Mouse (Mus musculus): ENCODE results near the gene Nfu1.
A peak's percentile ranks its signal among the peaks of the same experiment; 100 is the strongest.
"Not testable (repeated sequence)": the region's sequence is repeated elsewhere in the genome, so short reads cannot be mapped to it uniquely, and the experiment has no call there.

Nfu1 gene

GRCm38 (mm10) chr6:87026980-87027379 is 17.9 kb downstream of the Nfu1 start:
- DNase-seq (ENCODE audit: low spot score), result no peak

- no peak for DNase-seq (ENCODE audit: low spot score)
These were observed 19.8 kb downstream of the Nfu1 start for GRCm38 (mm10) chr6:87028881-87029280.

DNA sequence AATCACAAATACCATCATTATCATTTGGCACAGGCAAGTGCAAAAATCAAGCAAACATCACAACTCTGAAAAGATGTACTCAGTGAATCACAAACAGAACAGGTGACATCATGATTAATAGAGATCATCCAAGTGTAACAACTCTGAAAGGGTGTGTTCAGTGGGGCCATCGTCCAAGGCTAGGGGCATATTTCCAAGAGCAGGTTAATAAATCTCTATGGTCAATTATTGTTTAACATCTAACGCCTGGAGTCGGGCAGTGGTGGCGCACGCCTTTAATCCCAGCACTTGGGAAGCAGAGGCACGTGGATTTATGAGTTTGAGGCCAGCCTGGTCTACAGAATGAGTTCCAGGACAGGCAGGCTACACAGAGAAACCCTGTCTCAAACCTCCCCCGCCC is 22.3 kb downstream of the Nfu1 start:
- not testable (repeated sequence) for DNase-seq (ENCODE audit: low spot score)

DNA sequence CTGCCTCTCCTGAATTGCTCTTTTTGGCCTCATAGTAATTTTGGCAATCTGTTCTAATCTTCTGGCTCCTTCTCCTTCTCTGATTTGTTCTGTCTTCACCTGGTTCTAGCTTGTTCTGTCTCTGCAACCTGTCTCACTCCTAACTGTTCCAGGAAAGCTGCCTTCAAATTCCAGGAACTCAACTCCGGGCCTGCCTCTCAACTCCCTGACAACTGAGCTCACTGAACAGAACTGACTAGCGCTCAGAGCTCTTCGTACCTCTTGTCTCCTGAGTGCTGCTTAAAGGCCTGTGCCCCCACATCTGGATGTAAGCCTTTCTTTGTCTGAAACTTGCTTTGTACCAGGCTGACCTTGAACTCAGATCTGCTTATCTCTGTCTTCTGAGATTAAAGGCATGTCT is 23.4 kb downstream of the Nfu1 start:
- no peak for DNase-seq (ENCODE audit: low spot score)

- DNase-seq (ENCODE audit: low spot score), result no peak
These were observed 25.4 kb downstream of the Nfu1 start for GRCm38 (mm10) chr6:87034395-87034794.

GRCm38 (mm10) chr6:87037826-87038620 is 29.0 kb downstream of the Nfu1 start:
- no peak for DNase-seq (ENCODE audit: low spot score)

GRCm38 (mm10) chr6:87039161-87039560 is 30.1 kb downstream of the Nfu1 start:
- DNase-seq (ENCODE audit: low spot score), result no peak

- DNase-seq (ENCODE audit: low spot score), result peak; percentile 9
These were observed 31.9 kb downstream of the Nfu1 start for GRCm38 (mm10) chr6:87040971-87041370.

DNA sequence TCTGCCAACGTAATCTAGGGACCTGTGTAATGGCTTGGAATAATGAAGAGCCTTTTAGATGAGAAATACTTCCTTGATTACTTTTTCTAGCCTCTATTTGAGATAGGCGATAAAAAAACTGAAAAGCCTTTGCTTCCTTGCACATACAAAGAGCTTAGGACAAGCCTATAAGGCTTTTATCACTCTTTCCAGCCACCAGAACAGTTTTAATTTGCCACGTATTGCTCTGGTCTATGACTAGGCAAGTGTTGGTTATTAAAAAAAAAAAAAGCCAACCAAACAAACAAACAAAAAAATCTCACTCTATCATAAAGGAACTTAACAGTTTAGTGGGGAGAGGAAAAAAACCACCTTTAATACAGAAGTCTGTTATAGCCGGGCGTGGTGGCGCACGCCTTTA is 32.4 kb downstream of the Nfu1 start:
- no peak for DNase-seq (ENCODE audit: low spot score)

DNA sequence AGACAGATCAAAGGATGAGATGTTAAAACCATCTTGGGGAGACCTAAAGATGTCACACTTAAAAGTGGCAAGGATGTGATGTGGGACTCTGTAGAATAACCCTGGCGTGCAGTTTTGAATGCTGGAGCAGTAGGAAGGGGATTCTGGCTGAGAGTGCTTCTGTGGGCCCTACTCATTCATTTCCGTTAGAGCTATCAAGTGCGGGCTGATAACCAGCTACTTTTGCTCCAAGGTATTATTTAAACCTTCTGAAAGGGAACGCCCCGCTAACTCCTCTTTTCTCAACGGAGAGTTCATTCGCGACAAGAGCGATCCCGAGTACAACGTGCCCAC is 32.9 kb downstream of the Nfu1 start:
- DNase-seq (ENCODE audit: low spot score), result no peak

- DNase-seq (ENCODE audit: low spot score), result peak; percentile 96
These were observed 33.5 kb downstream of the Nfu1 start, which contains the start of gene Gfpt1 for GRCm38 (mm10) chr6:87042337-87043130. Gene Gfpt1 (plus strand): TSS chr6:87042846.

DNA sequence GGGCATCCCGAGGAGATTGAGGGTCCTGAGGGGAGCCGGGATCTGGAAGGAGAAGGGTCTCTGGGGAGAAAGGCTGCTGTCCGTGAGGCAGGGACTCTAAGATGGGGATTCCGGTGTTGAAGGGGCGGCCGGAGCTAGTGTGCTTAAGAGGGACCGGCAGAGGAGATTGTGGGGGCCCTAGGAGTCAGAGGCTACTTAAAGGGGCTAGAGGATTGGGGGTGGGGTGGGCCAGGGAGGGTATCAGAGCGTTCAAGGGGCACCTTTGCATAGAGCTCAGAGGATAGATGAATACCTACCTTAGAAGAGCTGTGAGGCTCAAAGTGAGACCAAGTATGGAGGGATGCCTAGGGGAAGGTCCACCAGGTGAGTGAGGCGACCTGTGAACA is 34.1 kb downstream of the Nfu1 start:
- peak; percentile 37 for DNase-seq (ENCODE audit: low spot score)

DNA sequence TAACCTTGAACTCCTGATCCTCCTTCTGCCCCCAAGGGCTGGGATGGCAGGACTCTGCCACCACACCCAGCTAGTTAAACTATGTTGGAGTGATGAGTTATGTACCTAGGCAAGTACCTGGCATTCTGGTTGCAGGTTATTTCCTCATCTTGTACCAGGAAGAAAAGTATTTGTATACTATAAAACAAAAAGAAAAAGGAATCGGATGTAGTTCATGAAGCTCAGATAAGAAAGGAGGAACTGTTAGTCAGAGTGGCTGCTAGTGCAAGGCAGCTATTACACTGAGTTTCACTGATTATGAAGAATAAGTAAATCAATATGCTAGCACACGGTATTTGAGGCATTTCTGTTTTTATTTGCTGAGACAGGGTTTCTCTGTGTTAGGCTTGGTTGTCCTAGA is 35.9 kb downstream of the Nfu1 start:
- no peak for DNase-seq (ENCODE audit: low spot score)

DNA sequence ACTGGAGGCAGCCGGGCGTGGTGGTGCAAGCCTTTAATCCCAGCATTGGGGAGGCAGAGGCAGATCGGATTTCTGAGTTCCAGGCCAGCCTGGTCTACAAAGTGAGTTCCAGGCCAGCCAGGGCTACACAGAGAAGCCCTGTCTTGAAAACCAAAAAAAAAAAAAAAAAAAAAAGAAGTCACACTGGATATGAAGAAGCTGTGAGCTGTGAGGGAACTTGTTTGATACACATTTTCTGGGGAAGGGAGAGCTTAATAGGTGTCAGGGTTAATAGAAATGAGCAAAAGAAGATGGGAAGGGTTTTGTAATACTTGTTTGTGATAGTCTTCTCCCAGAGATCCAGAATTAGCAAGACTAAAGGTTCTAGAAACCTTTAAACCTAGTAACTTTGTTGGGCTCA is 36.5 kb downstream of the Nfu1 start:
- no peak for DNase-seq (ENCODE audit: low spot score)

GRCm38 (mm10) chr6:87048712-87049111 is 39.7 kb downstream of the Nfu1 start:
- DNase-seq (ENCODE audit: low spot score), result not testable (repeated sequence)

DNA sequence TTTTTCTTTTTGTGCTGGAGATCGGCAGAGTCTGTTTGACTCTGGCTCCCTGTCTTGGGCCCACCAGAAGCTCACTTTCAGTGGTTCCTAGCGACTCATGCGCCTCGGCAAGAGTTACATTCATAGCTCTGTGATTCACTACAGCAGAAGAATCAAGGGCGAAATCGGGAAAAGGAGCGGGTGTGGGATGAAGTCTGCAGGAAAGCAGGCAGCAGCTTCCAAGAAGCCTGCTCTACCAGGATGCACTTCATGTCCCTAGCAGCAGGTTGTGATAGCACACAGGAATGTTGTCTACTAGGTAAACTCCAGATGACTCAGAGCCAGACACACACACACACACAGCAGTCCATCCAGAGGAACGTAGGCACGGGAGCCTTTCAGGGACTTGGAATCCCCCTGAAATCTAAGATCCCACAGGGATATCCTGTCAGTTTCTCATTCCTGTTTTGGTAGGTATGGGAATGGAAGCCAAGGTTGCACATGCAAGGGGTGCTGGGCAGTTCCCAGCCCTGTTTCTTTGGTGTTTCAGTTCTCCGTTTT is 42.9 kb downstream of the Nfu1 start:
- no peak for DNase-seq (ENCODE audit: low spot score)

DNA sequence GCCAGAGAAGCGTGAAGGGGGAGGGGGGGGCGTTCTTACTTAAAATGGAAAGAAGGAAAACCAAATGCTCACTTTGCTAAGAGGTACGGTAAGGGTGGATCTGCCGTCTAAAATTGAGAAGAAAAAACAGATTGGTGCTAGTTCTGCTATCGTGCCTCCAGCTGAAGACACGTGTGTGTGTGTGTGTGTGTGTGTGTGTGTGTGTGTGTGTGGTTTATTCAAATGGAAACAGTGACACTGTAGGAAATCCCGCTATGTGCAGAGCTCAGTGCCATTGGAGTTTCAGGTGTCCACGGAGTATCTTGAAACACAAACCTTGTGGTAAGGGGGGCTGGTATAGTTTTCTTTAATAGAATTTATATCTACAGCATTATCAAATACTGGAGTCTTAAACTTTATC is 45.2 kb downstream of the Nfu1 start:
- DNase-seq (ENCODE audit: low spot score), result no peak

DNA sequence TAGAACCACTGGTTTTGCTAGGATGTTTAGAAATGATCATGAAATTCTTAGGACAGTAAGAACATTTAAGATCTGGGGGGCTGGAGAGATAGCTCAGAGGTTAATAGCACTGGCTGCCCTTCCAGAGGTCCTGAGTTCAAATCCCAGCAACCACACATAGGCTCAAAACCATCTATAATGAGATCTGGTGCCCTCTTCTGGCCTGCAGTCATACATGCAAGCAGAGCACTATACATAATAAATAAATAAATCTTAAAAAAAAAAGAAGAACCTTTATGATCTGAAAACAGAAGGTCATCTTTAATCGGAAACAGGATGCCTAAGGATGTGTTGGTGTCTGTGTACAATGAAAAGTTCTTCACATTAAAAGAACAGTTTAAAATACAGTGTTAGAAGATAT is 50.7 kb downstream of the Nfu1 start:
- DNase-seq (ENCODE audit: low spot score), result no peak

- no peak for DNase-seq (ENCODE audit: low spot score)
These were observed 54.5 kb downstream of the Nfu1 start for GRCm38 (mm10) chr6:87063586-87063985.

- no peak for DNase-seq (ENCODE audit: low spot score)
These were observed 59.2 kb downstream of the Nfu1 start for GRCm38 (mm10) chr6:87068209-87068608.

DNA sequence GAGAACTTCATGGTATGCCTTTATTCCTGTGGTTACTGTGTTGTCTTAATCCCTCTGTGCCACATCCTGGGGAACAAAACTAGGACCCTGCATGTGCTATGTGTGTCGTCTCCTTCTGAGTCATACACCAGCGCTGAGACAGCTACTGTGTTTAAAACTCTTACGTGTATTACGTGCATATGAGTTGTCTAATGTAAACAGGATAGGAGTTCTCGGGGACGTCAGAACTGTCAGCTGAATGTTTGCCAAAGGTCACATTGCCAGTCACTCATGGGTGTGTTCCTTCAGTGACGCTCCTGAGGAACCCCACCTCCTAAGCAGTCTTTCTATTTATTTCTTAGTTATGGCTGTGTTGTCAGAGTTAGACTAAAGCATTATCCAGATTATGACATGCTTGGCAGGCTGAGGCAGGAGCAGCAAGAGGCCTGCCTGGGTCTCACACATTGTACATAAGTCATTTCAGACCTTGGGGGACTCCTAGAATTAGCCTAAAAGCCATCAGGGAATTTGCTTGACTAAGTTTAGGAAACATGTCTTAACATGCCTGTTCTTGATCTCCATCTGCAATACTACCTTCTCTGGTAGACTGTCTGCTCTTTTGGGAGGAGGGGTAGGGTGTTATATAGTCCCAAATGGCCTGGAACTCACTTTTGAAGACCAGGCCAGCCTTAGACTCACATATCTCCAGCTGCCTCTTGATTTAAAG is 60.3 kb downstream of the Nfu1 start:
- no peak for DNase-seq (ENCODE audit: low spot score)

GRCm38 (mm10) chr6:87070641-87071040 is 61.6 kb downstream of the Nfu1 start:
- DNase-seq (ENCODE audit: low spot score), result no peak

DNA sequence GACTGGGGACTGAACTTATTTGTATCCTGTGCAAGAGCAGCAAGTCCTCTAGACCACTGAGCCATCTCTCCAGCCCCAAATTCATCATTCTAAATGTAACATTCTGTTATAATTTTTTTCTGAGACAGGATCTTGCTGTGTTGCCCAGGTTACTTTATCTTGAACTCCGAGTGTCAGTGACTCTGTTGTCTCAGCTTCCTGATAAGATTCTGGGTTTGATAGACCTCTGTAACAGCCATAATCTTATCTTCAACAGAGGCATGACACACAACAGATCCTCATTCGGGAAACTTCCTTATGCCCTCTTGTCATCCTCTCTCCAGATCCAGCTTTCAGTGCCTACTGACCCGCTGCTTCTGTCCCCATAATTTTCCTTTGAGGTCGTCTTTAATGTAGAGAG is 63.7 kb downstream of the Nfu1 start:
- no peak for DNase-seq (ENCODE audit: low spot score)
